ENCODE assay signal across 9 mouse cellular contexts in genomic region chr2:70568198-70568941, GRCm38 (mm10). TPM values are rescaled to one million over a fixed set of nuclear protein-coding genes. Genes with fewer than 3 reads are reported as not detected.
DNase-seq lines count a peak whose midpoint lies in the region; ATAC-seq and TF ChIP-seq lines count a peak whose summit lies in the region.
"Had no signal": no experiment of that assay in that cellular context is flagged by ENCODE, and none has a peak within 500 bp of the region (broad histone marks: within the 10 kb centered on the region; RNA-seq: fewer than 3 reads in every experiment).

No protein-coding gene starts in this region.

- peaks cover 58% of the 10 kb centered on the region for H3K4me1 ChIP-seq in embryonic facial prominence, embryonic 10.5 days
- H3K4me1 ChIP-seq in neural tube, embryonic 15.5 days, result peaks cover 43% of the 10 kb centered on the region

- no peak for DNase-seq in layer of hippocampus, adult 2 months (ENCODE audit: low spot score in 2 of 2)
- no peak for DNase-seq in layer of hippocampus, adult 9-10 months (ENCODE audit: low spot score)
- peak; percentile 49 for DNase-seq in embryonic facial prominence, embryonic 10.5 days (ENCODE audit: low spot score)
- peak; percentile 63 for DNase-seq in kidney, postnatal 10 days
- DNase-seq in cerebellum, adult 8-10 months, result no peak
- no peak for DNase-seq in gastrocnemius, postnatal 4 days (ENCODE audit: low spot score in 2 of 2)
- no peak for DNase-seq in layer of hippocampus, adult 18-20 months (ENCODE audit: low spot score in 2 of 2)

- under 1% methylated on average over 34 of the region's 34 CpGs for WGBS in embryonic facial prominence, embryonic 10.5 days
- under 1% methylated on average over 34 of the region's 34 CpGs for WGBS in neural tube, embryonic 15.5 days

- no peaks in the 10 kb centered on the region for H3K36me3 ChIP-seq in embryonic facial prominence, embryonic 10.5 days (replicated peaks)
- H3K36me3 ChIP-seq in neural tube, embryonic 15.5 days, result no peaks in the 10 kb centered on the region

- H3K9me3 ChIP-seq in embryonic facial prominence, embryonic 10.5 days, result no peaks in the 10 kb centered on the region
- no peaks in the 10 kb centered on the region for H3K9me3 ChIP-seq in neural tube, embryonic 15.5 days (replicated peaks)

- ATAC-seq in neural tube, embryonic 15.5 days (ENCODE audit: low FRiP score), result 0 out of 2 replicates have a peak, but pooled peaks have one; percentile 22

- no peak for TF ChIP-seq CTCF in layer of hippocampus, adult 2 months (conservative IDR thresholded peaks at IDR 0.05)

- peak overlapping the region; percentile 60 for H3K4me2 ChIP-seq in neural tube, embryonic 15.5 days

- H3K9ac ChIP-seq in neural tube, embryonic 15.5 days (replicated peaks), result peak overlapping the region; percentile 17; the same call in 1 of the 2 replicates

- H3K27me3 ChIP-seq in embryonic facial prominence, embryonic 10.5 days (replicated peaks; ENCODE audit: low read depth, poor library complexity, severe bottlenecking), result peaks cover 100% of the 10 kb centered on the region
- H3K27me3 ChIP-seq in neural tube, embryonic 15.5 days (replicated peaks), result peaks cover 50% of the 10 kb centered on the region

- peak overlapping the region; percentile 46; the same call in 1 of the 2 replicates for H3K27ac ChIP-seq in layer of hippocampus, adult 2 months
- no peak overlapping the region for H3K27ac ChIP-seq in embryonic facial prominence, embryonic 10.5 days (replicated peaks)
- peak overlapping the region; percentile 90 for H3K27ac ChIP-seq in neural tube, embryonic 15.5 days (replicated peaks)

- H3K4me3 ChIP-seq in layer of hippocampus, adult 2 months, result peak overlapping the region; percentile 33
- H3K4me3 ChIP-seq in embryonic facial prominence, embryonic 10.5 days, result peak overlapping the region; percentile 54
- peak overlapping the region; percentile 50 for H3K4me3 ChIP-seq in neural tube, embryonic 15.5 days (replicated peaks)
- H3K4me3 ChIP-seq: myocyte had no signal

RNA-seq across cellular contexts. Expression of gene Gad1, which starts 15.5 kb away (rescaled TPM):
- 100 to 1,000 TPM; 343 to 384 TPM for total RNA-seq in layer of hippocampus, adult 2 months (2021)
- polyA plus RNA-seq in embryonic facial prominence, embryonic 10.5 days (2016; fragmentation: Nextera tagmentation; extraction: Ambion mirVana), result 0.47 and 0.91 TPM in 2 replicates
- polyA plus RNA-seq in neural tube, embryonic 15.5 days (2015; fragmentation: Nextera tagmentation; extraction: Ambion mirVana), result 84.0 and 96.5 TPM in 2 replicates
- under 1 TPM; 0.23 to 0.29 TPM for total RNA-seq in gastrocnemius, postnatal 4 days (2021)
- total RNA-seq in layer of hippocampus, adult 18-20 months (2021), result 100 to 1,000 TPM; 379 TPM
- polyA plus RNA-seq: myocyte had no signal

RNA-seq across cellular contexts. Expression of gene Erich2, which starts 59.8 kb away (rescaled TPM):
- under 1 TPM in 1 of 2 experiments, not detected in 1; 0.39 TPM for total RNA-seq in layer of hippocampus, adult 2 months (2021)
- polyA plus RNA-seq in embryonic facial prominence, embryonic 10.5 days (2016; fragmentation: Nextera tagmentation; extraction: Ambion mirVana), result 0.87 and 1.2 TPM in 2 replicates
- polyA plus RNA-seq in neural tube, embryonic 15.5 days (2015; fragmentation: Nextera tagmentation; extraction: Ambion mirVana), result 0.92 and 2.1 TPM in 2 replicates
- total RNA-seq in gastrocnemius, postnatal 4 days (2021), result not detected
- under 1 TPM; 0.54 to 0.58 TPM for total RNA-seq in layer of hippocampus, adult 18-20 months (2021)

Comparison
In these comparisons a context has a peak if more than half of its experiments do, and no peak if none do; other contexts are left out.
1. DNase-seq: peak in embryonic facial prominence, embryonic 10.5 days (single experiment) and kidney, postnatal 10 days (single experiment); none in layer of hippocampus, adult 2 months (0 of 2), layer of hippocampus, adult 9-10 months (single experiment), cerebellum, adult 8-10 months (single experiment), gastrocnemius, postnatal 4 days (0 of 2) and layer of hippocampus, adult 18-20 months (0 of 2).
2. RNA of gene Gad1, which starts 15.5 kb away (total RNA-seq): 343 to 384 TPM in layer of hippocampus, adult 2 months and 379 TPM in layer of hippocampus, adult 18-20 months; 0.23 to 0.29 TPM in gastrocnemius, postnatal 4 days; every median in the first group is over 100 times any median in the second.
3. Peak in every context shown above with its lines, with median percentiles within 50 percentile points of each other: H3K4me3 ChIP-seq.